Mouse (Mus musculus) R1 (cell line): Measurements from ENCODE around the gene Akain1.

Experiments
- DNase-seq: peaks from one replicate; pipeline ENCODE4 v3.0.0-alpha.2; 2018; ENCODE audit warnings: low read depth, low spot score

Akain1 gene

DNA sequence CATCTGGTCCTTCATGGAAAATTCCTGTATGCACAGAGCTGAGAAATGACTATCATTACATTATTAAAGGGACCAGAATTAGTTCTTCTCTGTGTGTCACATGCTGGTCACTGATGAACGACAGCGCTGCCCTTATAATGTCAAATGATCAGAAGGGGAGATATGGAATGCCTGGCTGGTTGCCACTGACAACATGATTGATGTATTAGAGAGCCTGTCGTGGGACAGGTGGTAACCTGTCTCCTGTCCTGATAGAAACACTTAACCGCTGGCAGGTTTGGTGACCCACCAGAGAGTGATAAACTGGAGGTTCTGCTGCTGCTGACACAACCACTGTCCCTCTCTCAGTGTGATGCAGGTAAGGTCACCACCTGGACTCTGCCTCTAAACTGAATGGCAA is 40.1 kb downstream of the Akain1 start:
- DNase-seq, result no peak

DNA sequence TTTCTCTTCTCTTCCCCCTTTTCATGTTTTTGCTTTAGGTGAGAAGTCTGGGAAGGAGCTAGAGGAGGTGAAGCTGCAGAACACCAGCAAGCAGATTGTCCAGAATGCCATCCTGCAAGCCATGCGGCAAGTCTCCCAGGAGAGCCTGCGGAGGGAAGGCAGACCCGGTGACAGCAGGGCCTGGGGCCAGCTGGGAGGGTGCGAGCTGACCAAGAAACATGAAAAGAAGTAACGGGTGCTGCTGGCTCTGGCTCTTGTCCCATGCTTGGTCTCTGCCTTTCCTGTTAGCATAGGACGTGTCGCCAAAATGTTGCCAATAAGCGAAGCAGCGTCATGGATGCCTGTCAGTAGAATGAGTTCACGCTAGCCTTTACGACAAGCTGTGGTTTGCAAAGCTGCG is 48.0 kb downstream of the Akain1 start:
- DNase-seq, result no peak

DNA sequence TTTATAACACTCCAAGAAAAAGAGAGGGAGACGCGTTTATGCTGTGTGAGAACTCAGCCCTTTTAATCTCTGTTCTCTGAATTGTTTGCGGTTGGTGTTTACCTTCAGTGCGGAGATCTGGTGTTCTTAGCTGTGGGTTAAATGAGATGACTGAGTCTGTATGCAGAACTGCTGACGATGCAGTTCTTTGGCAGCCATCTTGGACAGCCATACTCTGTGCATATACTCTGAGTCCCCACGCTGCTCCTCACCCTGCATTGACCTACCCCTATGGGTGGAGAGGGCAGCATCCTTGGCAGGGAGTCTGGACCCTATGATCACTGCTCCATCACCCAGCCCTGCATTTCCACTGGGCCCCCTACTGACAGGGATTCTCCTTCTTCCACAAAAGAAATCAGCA is 48.8 kb downstream of the Akain1 start:
- DNase-seq, result no peak

DNA sequence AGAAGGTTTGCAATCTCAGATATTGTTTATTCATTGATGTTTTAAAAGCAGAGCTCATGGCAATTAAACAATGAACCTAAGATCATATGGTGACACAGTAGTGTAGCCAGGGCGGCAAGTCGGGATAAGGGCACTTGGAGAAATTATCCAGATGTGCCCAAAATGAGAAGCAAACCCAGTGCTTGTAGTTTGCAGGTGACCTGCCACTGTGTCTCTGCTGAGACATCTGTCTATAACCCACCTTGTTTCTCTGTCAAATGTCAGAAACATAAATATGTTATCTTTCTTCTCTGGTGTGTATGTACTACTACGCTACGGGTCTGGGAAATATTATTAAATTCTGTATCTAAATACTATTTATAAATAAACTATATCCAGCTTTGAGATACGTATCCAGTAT is 49.7 kb downstream of the Akain1 start:
- DNase-seq, result no peak

DNA sequence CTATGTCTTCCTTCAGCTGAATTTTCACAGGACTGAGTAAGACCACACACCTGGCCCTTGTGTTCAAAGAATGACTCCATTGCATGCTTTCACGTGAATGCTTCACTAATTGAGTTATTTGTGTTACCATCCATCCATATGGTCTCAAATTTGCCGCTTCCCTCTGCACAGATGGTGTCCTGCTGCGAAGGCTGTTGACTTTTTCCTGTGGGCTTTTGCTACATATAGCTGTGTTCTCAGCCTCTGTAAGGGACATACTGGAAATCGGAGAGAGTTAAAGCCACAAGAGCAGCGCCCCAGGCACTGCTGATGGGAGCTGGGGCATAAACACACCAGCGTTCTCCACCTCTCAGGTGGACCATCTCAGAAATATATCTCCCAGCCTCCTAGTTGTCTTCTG is 53.2 kb downstream of the Akain1 start:
- DNase-seq, result no peak

DNA sequence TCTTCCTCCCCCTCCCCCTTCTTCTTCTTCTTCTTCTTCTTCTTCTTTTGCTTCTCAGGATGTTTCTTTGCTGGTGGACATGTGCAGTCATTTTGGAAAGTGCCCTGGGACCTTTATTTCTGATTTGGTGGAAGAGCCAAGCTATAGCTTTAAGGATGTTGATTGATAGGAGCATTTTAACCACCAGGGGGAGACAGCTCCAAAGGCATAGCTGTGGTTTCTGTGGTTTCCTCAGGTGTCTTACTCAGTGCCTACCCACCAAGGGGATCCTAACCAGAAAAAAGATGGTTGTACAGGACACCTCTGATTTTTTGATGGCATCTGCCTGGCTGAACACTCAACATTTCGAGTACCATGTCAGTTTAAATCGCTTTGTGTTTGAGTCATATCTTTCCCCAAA is 56.4 kb downstream of the Akain1 start:
- DNase-seq, result peak; percentile 62

DNA sequence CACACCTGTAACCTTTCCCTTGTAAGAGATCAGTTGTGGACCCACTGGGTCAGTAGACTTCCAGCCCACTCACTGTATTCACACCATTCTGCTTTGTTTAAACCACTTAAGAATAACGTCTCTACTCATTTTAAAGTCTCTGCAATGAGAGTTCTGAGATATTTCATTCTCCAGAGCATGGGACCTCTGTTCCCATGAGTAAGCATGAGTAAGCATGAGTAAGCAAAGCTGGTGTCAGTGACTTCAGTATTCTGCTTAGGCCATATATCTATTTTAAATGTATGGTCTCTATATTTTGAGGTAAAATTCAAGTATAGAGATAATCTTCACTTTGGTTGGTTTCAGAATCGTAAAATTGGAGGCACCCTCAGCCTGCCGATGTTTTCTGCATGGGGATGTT is 57.0 kb downstream of the Akain1 start:
- no peak for DNase-seq

DNA sequence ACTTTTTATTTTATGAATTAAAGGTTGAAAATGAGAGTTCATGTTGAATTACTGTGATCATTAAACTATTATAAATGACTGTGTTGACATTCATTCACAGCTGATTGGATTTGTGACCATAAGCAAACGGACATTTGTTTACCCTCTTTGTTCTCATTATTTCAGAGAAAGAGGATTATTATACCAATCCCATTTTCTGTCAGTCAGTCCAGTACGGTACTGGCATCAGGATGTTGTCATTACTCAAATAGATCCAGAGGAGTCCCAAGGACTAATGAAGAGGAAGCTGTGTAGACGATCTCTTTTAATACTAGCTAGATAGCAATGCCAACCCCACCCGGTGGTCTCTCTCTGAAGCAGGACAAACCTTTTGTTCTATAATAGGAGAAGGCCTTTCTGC is 58.2 kb downstream of the Akain1 start:
- DNase-seq, result no peak

DNA sequence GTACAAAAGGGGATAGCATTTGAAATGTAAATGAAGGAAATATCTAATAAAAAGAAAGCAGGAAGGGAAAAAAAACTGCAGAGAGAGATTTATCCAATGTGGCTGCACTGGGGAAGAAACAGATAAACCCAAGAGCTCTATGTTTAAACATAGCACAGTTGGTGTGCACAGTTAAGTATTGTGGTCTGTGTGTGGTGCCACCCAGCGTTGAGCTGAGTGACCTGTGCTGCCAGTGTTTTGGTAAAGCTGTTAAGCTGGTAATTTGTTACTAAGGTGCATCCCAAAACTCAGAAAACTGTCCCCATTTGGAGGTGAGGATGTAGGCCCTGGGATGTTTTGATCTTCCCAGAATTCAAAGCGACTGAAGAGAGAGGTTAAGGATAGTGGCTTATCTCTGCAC is 59.8 kb downstream of the Akain1 start:
- no peak for DNase-seq

DNA sequence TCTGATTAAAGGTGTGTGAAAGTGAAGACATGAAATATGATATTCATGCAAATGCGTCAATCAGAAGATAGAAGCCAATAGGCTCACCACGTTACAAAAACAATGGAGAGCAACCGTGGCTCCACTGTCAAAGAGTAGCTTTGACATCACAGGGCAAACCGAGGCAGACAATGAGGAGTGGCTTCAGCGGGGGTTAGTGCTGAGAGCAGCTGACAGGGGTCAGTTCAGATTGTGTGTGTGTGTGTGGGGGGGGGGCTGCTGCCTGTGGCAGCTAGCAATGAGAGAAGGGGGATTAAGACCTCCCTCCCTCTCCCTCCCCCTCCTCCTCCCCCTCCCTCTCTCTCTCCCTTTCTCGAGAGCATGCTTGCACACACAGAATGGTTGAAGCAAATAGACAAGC is 60.3 kb downstream of the Akain1 start:
- DNase-seq, result no peak

DNA sequence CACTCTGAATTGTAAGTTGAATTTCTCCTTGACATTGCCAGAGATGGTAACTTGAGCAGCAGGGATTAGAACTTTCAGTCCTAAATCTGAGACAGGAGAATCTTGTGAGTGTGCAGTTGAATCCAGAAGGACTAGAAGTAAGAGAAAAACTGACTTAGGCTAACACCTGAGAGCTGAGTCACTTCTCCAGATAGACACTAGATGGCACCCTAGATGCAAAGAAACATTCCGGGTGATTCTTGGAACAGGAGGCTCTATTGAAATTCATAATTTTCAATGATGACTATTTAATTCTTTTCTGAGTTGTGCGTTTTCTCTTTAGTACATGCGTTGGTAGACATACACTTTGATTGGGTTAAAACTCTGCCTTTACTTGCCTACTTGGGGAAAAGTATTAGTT is 66.9 kb downstream of the Akain1 start:
- DNase-seq, result no peak

DNA sequence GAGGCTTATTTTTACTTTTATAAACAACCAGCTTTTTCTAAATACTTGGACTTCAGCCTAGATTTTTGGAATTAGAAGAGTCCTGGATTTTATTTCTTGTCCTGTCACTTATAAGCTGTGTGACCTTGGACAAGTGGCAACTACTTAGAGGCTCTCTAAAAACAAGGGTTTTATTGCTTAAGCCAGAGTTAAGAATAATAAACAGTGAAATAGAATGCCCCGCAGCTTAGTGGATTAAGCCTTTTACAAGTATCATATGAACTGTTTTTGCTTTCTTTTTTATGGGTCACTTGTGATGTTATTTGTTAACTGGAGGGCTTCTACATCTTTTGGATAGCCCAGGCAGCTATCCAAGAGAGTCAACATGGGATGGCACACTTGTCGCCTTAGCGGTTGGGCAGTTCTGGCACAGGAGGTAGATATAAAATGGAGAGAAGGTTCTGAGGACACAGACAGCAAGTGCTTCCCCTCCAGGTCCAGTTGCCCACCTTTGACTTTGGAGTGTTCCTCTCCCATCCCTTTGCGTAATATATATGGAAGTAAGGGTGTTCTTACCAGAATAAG is 77.3 kb downstream of the Akain1 start:
- DNase-seq, result no peak

DNA sequence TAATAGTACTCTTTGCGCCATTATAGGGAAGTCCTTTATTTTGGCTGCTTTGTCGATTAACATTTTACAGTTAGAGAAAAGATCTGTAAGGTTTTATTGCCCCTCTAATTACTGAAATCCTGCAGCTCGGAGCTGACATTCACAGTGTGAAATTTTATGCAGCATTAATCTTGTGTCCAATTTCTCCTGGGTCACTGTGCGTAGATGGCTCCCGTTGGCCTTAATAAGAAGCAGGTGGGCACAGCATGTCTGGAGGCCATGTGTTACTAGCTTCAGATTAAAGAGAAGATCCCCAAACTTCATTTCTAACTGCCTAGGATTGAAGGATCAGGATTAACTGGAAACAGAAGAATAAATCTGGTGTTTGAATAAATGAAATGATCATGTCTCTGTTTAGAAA is 92.3 kb downstream of the Akain1 start:
- DNase-seq, result no peak
